Mouse (Mus musculus): ENCODE results near the gene Vav1. TPM values are rescaled to one million over a fixed set of nuclear protein-coding genes. Genes with fewer than 3 reads are reported as not detected.
A peak's percentile ranks its signal among the peaks of the same experiment; 100 is the strongest.

Vav1 gene
- polyA plus RNA-seq, 1 experiment = 112 TPM

DNA sequence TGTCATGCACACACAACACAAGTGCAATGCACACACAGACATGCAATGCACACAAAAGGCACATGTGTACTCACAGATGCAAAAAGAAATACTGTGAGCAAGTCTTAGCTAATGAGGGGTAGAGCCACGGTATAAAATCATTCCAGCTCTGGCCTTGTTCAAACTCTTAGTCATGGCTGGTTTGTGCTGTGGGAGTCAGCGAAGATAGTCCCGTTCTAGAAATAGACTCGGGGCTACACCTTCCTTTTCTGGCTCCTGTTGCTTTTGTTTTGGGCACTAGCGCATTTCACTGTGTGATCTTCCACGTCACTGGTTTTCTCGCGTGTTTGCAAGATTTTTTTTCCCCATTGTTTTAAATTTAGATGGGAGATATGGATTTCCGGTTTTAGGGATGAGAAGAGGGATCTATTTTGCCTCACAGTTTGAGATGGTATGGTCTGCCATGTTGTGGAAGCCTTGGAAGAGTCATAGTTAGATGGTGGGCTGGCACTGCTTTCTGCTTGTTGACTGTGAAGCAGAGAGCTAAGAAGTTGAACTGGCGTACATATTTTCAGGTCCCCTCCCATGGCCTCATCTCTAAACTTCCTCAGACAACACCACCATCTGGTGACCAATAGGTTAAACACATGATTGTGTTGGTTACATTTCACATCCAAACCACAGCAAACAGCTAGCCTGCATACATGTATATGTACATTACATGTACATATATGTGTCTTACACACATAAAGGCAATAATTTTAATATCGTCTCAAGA lies 80.8 kb downstream of the Vav1 start:
- no peak overlapping the region; the same call in 1 of the 2 replicates for H3K27ac ChIP-seq (ENCODE audit: control insufficient read depth, insufficient read depth, low read depth, low read length, poor library complexity)
- H3K4me3 ChIP-seq (replicated peaks; ENCODE audit: control insufficient read depth, low read depth, low read length) = peak overlapping the region; percentile 8
- no peak for TF ChIP-seq POLR2A (IDR thresholded peaks at IDR 0.05; ENCODE audit: borderline replicate concordance, control insufficient read depth, low read depth, low read length)
- no peak for TF ChIP-seq CTCF (IDR thresholded peaks at IDR 0.05; ENCODE audit: control insufficient read depth, insufficient read depth, low read length)
- H3K4me1 ChIP-seq (ENCODE audit: control insufficient read depth, insufficient read depth, low read length) = peaks cover 2% of the 10 kb centered on the region
- 64% methylated on average over 11 of the region's 11 CpGs for WGBS

Other genes with a start within 250 kb of the Vav1 start
- gene Khsrp, start 247.6 kb upstream of the Vav1 start, polyA plus RNA-seq (2011; ENCODE audit: insufficient read depth, insufficient read length, low replicate concordance, missing spikeins) = 56.3 and 56.9 TPM in 2 replicates
- gene Slc25a41, start 237.4 kb upstream of the Vav1 start, polyA plus RNA-seq (2011; ENCODE audit: insufficient read depth, insufficient read length, low replicate concordance, missing spikeins) = not detected in 2 replicates
- 2.4 TPM in 1 of 2 replicates, not detected in the other for gene Crb3, start 220.0 kb upstream of the Vav1 start, polyA plus RNA-seq (2011; ENCODE audit: insufficient read depth, insufficient read length, low replicate concordance, missing spikeins)
- gene Slc25a23, start 219.2 kb upstream of the Vav1 start, polyA plus RNA-seq (2011; ENCODE audit: insufficient read depth, insufficient read length, low replicate concordance, missing spikeins) = 2.8 and 8.1 TPM in 2 replicates
- 49.6 and 96.5 TPM in 2 replicates for gene Dennd1c, start 200.6 kb upstream of the Vav1 start, polyA plus RNA-seq (2011; ENCODE audit: insufficient read depth, insufficient read length, low replicate concordance, missing spikeins)
- 0.90 TPM in 1 of 2 replicates, not detected in the other for gene Tubb4a, start 191.3 kb upstream of the Vav1 start, polyA plus RNA-seq (2011; ENCODE audit: insufficient read depth, insufficient read length, low replicate concordance, missing spikeins)
- gene Tnfsf9, start 173.8 kb upstream of the Vav1 start, polyA plus RNA-seq (2011; ENCODE audit: insufficient read depth, insufficient read length, low replicate concordance, missing spikeins) = 0.75 and 1.6 TPM in 2 replicates
- not detected in 2 replicates for gene Cd70, start 129.3 kb upstream of the Vav1 start, polyA plus RNA-seq (2011; ENCODE audit: insufficient read depth, insufficient read length, low replicate concordance, missing spikeins)
- 7.0 and 12.8 TPM in 2 replicates for gene Tnfsf14, start 84.9 kb upstream of the Vav1 start, polyA plus RNA-seq (2011; ENCODE audit: insufficient read depth, insufficient read length, low replicate concordance, missing spikeins)
- gene C3, start 51.0 kb upstream of the Vav1 start, polyA plus RNA-seq (2011; ENCODE audit: insufficient read depth, insufficient read length, low replicate concordance, missing spikeins) = 68.1 and 221 TPM in 2 replicates
- 15.7 and 37.5 TPM in 2 replicates for gene Gpr108, start 30.7 kb upstream of the Vav1 start, polyA plus RNA-seq (2011; ENCODE audit: insufficient read depth, insufficient read length, low replicate concordance, missing spikeins)
- 7.0 and 15.4 TPM in 2 replicates for gene Trip10, start 29.6 kb upstream of the Vav1 start, polyA plus RNA-seq (2011; ENCODE audit: insufficient read depth, insufficient read length, low replicate concordance, missing spikeins)
- gene Adgre1, start 79.6 kb downstream of the Vav1 start, polyA plus RNA-seq (2011; ENCODE audit: insufficient read depth, insufficient read length, low replicate concordance, missing spikeins) = 4.9 and 5.6 TPM in 2 replicates